Mouse (Mus musculus): ENCODE data around the gene Pygl. TPM values are rescaled to one million over a fixed set of nuclear protein-coding genes. Genes with fewer than 3 reads are reported as not detected.
"Not testable (repeated sequence)": the region's sequence is repeated elsewhere in the genome, so short reads cannot be mapped to it uniquely, and the experiment has no call there.

Gene Pygl
- total RNA-seq, 2 experiments from 2014 or later, result 3.9 to 5.7 TPM

DNA sequence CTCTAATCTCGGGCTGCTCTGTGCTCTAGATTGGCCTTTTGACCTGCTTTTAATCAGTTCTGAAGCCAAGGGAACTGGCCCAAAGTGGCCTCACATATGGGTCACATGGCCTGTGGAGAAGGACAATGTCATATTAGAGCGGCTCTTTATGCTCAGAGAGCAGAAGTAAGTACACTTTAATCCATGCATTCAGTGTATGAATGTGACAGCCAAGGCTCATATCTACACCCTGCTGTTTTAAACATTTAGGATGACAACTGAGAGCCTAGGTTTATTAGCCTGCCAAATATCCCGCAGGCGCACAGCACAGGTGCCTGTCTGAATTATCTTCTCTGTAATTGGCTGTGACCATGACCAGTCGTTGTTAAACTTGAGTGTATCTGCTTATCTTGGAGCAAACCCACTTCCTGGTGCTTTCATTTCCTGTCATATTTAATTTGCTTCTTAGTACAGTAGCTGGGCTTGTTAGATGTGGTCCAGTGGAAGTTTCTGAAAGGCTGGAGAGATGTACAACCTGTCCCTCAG, 794 bp upstream of the Pygl start:
- intact Hi-C loops (cut with DNase I), result loop anchor here (10.0 kb wide), 1 partner anchor 683 kb away; no protein-coding TSS in a partner anchor
- no peak for DNase-seq (ENCODE audit: low spot score)

- DNase-seq (ENCODE audit: low spot score), result no peak
- intact Hi-C loops (cut with DNase I), result no loop called here
These were observed 3.1 kb downstream of the Pygl start for GRCm38 (mm10) chr12:70228155-70228554.

GRCm38 (mm10) chr12:70227121-70227932, 4.0 kb downstream of the Pygl start:
- intact Hi-C loops (cut with DNase I), result no loop called here
- peak; percentile 71 for DNase-seq (ENCODE audit: low spot score)

GRCm38 (mm10) chr12:70226655-70227054, 4.6 kb downstream of the Pygl start:
- intact Hi-C loops (cut with DNase I), result no loop called here
- DNase-seq (ENCODE audit: low spot score), result no peak

DNA sequence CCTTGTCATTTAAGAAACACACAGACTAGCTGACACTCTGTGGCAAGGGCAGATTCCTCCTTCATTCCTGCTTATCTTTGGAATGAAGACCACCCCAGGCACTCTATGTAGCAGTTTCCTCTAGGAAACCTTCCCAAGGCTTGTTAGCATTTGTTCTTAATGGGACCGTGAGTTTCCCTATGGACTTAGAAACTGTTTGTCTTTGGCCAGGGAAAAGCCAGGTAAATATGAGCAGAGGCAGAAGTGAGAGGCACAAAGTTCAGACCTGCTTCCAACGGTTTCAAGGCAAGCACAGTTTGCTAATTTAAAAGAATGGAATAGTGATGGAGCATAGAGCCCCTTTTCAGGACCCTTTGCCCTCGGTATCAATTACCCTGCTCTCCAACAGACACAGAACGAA, 8.0 kb downstream of the Pygl start:
- DNase-seq (ENCODE audit: low spot score), result no peak
- intact Hi-C loops (cut with DNase I), result no loop called here

DNA sequence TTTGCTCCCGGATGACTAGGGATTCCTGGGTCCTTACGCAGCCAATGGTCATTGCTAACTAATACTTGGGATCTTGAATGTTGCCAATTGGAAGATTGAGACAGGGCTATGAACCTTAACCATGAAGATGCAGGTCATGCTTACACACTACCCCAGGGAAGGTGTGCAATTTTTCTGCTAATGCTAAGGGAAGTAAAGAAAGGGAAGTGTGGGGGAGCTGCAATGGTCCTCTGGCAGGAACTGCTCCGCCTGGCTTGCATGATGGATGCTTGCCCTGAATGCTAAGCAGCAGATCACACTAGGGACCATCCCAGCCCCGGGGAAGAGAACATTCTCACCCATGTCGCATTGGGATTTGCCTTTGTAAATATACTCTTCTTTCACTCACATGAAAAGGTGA, 9.9 kb downstream of the Pygl start:
- no peak for DNase-seq (ENCODE audit: low spot score)
- intact Hi-C loops (cut with DNase I), result no loop called here

DNA sequence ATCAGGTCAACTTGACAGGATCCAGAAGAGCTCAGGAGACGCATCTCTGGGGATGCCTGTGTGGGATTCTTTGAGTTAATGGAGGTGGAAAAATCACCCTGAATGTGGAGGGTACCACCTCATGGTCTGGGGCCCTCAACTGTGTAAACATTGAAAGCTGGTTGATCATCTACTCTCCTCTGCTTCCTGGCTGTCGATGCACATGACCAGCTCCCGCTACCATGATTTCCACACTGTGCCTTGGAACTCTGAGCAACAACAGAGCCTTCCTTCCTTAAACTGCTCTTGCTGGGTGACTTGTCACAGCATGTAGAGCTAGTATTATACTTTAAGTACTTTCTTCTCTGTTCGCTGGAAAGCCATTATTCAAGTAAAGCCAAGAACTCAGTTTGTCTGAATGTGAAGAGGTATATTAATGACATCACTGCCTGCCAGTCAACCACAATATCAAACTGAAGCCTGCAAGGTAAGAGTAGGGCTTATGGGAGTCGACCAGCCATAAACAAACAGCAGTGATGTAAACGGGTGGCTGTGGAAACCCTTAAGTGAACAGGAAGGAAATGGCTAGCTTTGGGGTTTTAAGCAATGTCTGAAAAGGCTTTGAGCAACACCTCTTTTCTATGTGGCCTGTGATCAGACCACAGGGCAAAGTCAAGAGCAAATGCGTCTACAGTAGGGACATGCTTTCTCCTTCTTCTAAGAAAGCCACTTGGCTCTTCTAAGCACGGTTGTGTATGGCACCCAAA, 12.3 kb downstream of the Pygl start:
- DNase-seq (ENCODE audit: low spot score), result no peak
- intact Hi-C loops (cut with DNase I), result no loop called here

DNA sequence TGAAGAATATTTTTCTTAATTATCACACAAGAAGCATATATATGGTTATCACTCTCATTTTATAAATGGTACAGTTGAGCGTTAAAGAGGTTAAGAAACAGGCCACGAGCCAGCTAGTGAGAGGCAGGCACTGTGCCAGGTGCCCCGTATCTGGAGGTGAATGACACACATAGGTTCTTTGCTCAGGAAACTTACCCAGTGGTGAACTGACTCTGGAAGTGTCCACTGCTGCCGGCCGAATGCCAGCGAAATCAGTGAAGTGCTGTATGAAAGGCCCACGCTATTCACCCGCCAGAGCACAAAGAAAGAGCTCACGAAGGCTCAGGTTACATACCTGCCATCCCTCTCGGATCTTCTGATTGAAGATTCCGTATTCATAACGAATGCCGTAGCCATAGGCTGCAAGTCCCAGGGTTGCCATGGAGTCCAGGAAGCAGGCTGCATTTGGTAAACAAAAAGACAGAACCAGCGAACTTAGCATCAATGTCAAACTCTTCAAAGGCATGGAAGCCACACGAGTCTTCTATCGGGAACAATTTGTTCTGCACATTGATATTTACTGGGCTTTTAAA, 15.0 kb downstream of the Pygl start:
- no peak for DNase-seq (ENCODE audit: low spot score)
- intact Hi-C loops (cut with DNase I), result no loop called here

DNA sequence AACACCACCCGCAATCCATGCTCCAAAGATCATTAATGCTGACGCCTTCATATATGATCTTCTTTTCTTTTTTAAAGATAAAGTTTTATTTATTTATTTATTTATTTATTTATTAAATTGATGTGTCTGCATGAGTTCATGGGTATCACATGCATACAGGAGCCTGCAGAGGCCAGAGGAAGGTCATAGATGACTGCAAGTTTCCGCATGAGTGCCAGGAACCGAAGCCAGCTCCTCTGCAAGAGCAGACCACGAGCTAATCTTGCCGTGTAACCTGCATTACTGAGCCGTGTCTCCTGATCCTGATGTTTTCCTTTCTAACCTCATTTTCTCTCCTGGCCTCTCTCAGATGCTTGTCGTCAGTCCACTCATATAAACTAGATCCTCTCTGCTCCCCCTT, 17.0 kb downstream of the Pygl start:
- DNase-seq (ENCODE audit: low spot score), result no peak
- intact Hi-C loops (cut with DNase I), result no loop called here

- intact Hi-C loops (cut with DNase I), result no loop called here
- no peak for DNase-seq (ENCODE audit: low spot score)
These were observed 17.7 kb downstream of the Pygl start for GRCm38 (mm10) chr12:70213601-70214000.

- no peak for DNase-seq (ENCODE audit: low spot score)
- intact Hi-C loops (cut with DNase I), result no loop called here
These were observed 18.8 kb downstream of the Pygl start for GRCm38 (mm10) chr12:70212501-70212900.

GRCm38 (mm10) chr12:70208214-70208613, 23.1 kb downstream of the Pygl start:
- intact Hi-C loops (cut with DNase I), result no loop called here
- DNase-seq (ENCODE audit: low spot score), result no peak

DNA sequence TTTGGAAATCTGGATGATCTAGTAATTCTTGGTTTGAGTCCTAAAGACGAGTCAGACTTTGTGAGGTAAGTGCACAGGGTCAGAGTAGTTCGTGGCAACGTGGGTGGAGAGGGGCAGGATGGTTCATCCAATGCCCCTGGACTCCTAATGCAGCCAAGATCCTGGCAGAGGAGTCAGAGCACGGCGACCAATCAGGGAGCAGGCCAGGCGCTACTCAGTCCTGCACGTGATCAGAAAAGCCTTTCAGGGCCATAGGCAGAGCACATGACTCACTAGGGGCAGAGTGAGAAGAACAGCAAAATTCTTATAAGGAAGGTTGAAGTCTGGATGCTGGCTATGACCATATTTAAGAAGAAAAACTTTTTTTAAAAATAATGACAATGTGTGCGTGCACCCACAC, 26.9 kb downstream of the Pygl start:
- no peak for DNase-seq (ENCODE audit: low spot score)

DNA sequence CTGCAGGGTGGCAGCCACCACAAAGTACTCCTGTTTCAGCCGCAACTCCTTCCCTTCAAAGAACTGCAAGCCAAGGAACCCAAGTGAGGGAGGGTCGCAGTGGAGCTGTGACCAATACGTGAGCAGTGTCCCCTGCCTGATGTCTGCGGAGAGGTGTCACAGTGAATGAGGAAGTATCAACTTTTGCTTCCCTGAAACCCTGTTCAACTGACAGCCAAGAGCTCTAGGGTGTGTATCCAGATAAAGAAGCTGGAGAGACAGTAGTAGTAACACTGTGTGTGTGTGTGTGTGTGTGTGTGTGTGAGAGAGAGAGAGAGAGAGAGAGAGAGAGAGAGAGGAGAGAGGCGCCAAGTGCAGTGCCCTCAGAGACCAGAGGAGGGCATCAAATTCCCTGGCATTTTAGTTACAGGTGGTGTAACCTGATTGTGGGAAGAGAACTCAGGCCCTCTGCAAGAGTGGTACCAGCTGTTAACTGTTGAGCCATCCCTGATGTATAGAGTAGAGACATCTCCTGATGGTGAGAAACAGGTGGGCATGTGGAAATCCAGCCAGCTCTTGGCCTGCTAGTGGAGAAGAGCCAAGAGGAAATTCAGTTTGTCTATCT, 29.3 kb downstream of the Pygl start:
- intact Hi-C loops (cut with DNase I), result no loop called here
- no peak for DNase-seq (ENCODE audit: low spot score)

More for the DNA sequence above, 26.9 kb downstream of the Pygl start:
- intact Hi-C loops (cut with DNase I), result no loop called here

- DNase-seq (ENCODE audit: low spot score), result no peak
- intact Hi-C loops (cut with DNase I), result no loop called here
These were observed 34.9 kb downstream of the Pygl start for GRCm38 (mm10) chr12:70196341-70196740.

GRCm38 (mm10) chr12:70195426-70195825, 35.9 kb downstream of the Pygl start:
- intact Hi-C loops (cut with DNase I), result no loop called here
- no peak for DNase-seq (ENCODE audit: low spot score)

GRCm38 (mm10) chr12:70192267-70192727, 39.0 kb downstream of the Pygl start:
- intact Hi-C loops (cut with DNase I), result no loop called here
- DNase-seq (ENCODE audit: low spot score), result no peak

- DNase-seq (ENCODE audit: low spot score), result no peak
- intact Hi-C loops (cut with DNase I), result no loop called here
These were observed 47.0 kb downstream of the Pygl start for GRCm38 (mm10) chr12:70184173-70184783.

DNA sequence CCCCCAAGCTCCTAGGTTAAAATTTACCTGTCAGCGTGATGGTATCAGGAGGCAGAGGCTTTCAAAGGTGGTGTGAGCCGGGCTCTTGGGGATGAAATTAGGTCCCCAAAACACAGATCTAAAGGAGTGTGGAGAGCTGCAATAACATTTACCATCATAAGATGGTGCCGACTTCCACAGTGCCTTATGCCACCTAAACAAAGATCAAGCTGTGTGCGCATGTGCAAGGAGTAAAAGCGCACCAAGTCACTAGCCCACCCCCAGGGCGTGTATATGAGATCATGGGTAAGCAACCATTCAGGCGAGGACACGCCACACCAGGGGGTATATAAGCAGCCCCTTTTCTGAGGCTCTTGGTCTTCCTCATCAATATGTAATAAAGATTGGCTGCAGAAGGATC, 47.8 kb downstream of the Pygl start:
- intact Hi-C loops (cut with DNase I), result not testable (repeated sequence)

DNA sequence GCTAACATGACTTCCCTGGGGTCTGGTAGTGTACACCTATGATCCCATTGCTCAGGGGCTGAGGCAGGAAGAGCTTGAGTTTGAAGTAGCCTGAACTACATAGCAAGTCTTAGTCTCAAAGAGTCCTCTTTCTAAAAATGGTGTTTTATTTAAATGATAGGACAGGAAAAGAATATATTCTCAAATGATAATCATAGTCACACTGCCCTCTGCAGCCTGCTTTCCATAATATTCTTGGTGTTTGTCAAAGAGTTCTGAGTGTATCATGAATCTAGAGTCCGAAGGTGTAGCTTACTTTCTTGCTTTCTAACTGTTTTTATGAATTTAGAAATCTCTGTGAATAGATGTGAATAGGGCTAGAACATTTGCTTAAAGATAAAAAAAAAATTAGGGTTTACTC, 61.3 kb downstream of the Pygl start:
- no peak for DNase-seq (ENCODE audit: low spot score)
- intact Hi-C loops (cut with DNase I), result no loop called here

More for the DNA sequence above, 47.8 kb downstream of the Pygl start:
- not testable (repeated sequence) for DNase-seq (ENCODE audit: low spot score)

All from heart, postnatal 25 days (tissue).